Mouse (Mus musculus): ENCODE results near the gene Mobp. TPM values are rescaled to one million over a fixed set of nuclear protein-coding genes. Genes with fewer than 3 reads are reported as not detected.
"Not testable (repeated sequence)": the region's sequence is repeated elsewhere in the genome, so short reads cannot be mapped to it uniquely, and the experiment has no call there.

Gene Mobp
- not detected in 2 replicates for total RNA-seq (2014; fragmentation: Nextera tagmentation)
- not detected in 2 replicates for total RNA-seq (2017)

- no peak for ATAC-seq (replicated peaks; ENCODE audit: low FRiP score, low TSS enrichment, poor library complexity, severe bottlenecking)
These were observed at the start of gene Mobp for GRCm38 (mm10) chr9:120149222-120149828. Gene Mobp (plus strand): TSS chr9:120149707.

GRCm38 (mm10) chr9:120101165-120101564 is 48.3 kb upstream of the Mobp start:
- no peak for ATAC-seq (replicated peaks; ENCODE audit: low FRiP score, low TSS enrichment, poor library complexity, severe bottlenecking)

GRCm38 (mm10) chr9:120108953-120109352 is 40.6 kb upstream of the Mobp start:
- ATAC-seq (replicated peaks; ENCODE audit: low FRiP score, low TSS enrichment, poor library complexity, severe bottlenecking), result not testable (repeated sequence)

- peak; percentile 79 for ATAC-seq (replicated peaks; ENCODE audit: low FRiP score, low TSS enrichment, poor library complexity, severe bottlenecking)
These were observed 39.1 kb upstream of the Mobp start, which contains the start of gene Slc25a38 for GRCm38 (mm10) chr9:120110211-120111018. Gene Slc25a38 (plus strand): TSS chr9:120110374.

GRCm38 (mm10) chr9:120111156-120111945 is 38.2 kb upstream of the Mobp start:
- no peak for ATAC-seq (replicated peaks; ENCODE audit: low FRiP score, low TSS enrichment, poor library complexity, severe bottlenecking)

- peak; percentile 34 for ATAC-seq (replicated peaks; ENCODE audit: low FRiP score, low TSS enrichment, poor library complexity, severe bottlenecking)
These were observed 37.0 kb upstream of the Mobp start for GRCm38 (mm10) chr9:120112472-120112871.

- ATAC-seq (replicated peaks; ENCODE audit: low FRiP score, low TSS enrichment, poor library complexity, severe bottlenecking), result no peak
These were observed 36.1 kb upstream of the Mobp start for GRCm38 (mm10) chr9:120113456-120113855.

- no peak for ATAC-seq (replicated peaks; ENCODE audit: low FRiP score, low TSS enrichment, poor library complexity, severe bottlenecking)
These were observed 35.3 kb upstream of the Mobp start for GRCm38 (mm10) chr9:120114051-120114788.

- peak; percentile 4; the same call in 1 of the 2 replicates for ATAC-seq (replicated peaks; ENCODE audit: low FRiP score, low TSS enrichment, poor library complexity, severe bottlenecking)
These were observed 34.7 kb upstream of the Mobp start for GRCm38 (mm10) chr9:120114789-120115151.

GRCm38 (mm10) chr9:120115580-120115979 is 33.9 kb upstream of the Mobp start:
- peak; percentile 75 for ATAC-seq (replicated peaks; ENCODE audit: low FRiP score, low TSS enrichment, poor library complexity, severe bottlenecking)

- peak; percentile 55 for ATAC-seq (replicated peaks; ENCODE audit: low FRiP score, low TSS enrichment, poor library complexity, severe bottlenecking)
These were observed 33.3 kb upstream of the Mobp start for GRCm38 (mm10) chr9:120116184-120116624.

GRCm38 (mm10) chr9:120118212-120118611 is 31.3 kb upstream of the Mobp start:
- ATAC-seq (replicated peaks; ENCODE audit: low FRiP score, low TSS enrichment, poor library complexity, severe bottlenecking), result no peak

GRCm38 (mm10) chr9:120120503-120120902 is 29.0 kb upstream of the Mobp start:
- ATAC-seq (replicated peaks; ENCODE audit: low FRiP score, low TSS enrichment, poor library complexity, severe bottlenecking), result no peak

GRCm38 (mm10) chr9:120126868-120127267 is 22.6 kb upstream of the Mobp start:
- ATAC-seq (replicated peaks; ENCODE audit: low FRiP score, low TSS enrichment, poor library complexity, severe bottlenecking), result no peak

GRCm38 (mm10) chr9:120127538-120128251 is 21.8 kb upstream of the Mobp start, which contains the start of gene Rpsa:
Gene Rpsa (plus strand): TSS chr9:120127689.
- ATAC-seq (replicated peaks; ENCODE audit: low FRiP score, low TSS enrichment, poor library complexity, severe bottlenecking), result peak; percentile 89

- no peak for ATAC-seq (replicated peaks; ENCODE audit: low FRiP score, low TSS enrichment, poor library complexity, severe bottlenecking)
These were observed 20.2 kb upstream of the Mobp start for GRCm38 (mm10) chr9:120129276-120129675.

GRCm38 (mm10) chr9:120131784-120132288 is 17.7 kb upstream of the Mobp start:
- no peak for ATAC-seq (replicated peaks; ENCODE audit: low FRiP score, low TSS enrichment, poor library complexity, severe bottlenecking)

GRCm38 (mm10) chr9:120132980-120133754 is 16.3 kb upstream of the Mobp start:
- 0 out of 2 replicates have a peak, but pooled peaks have one; percentile 20 for ATAC-seq (replicated peaks; ENCODE audit: low FRiP score, low TSS enrichment, poor library complexity, severe bottlenecking)

Measured in megakaryocyte-erythroid progenitor cell, adult 5-6 weeks (primary cell).